ENCODE assay signal across 8 mouse cellular contexts in the genomic region with DNA sequence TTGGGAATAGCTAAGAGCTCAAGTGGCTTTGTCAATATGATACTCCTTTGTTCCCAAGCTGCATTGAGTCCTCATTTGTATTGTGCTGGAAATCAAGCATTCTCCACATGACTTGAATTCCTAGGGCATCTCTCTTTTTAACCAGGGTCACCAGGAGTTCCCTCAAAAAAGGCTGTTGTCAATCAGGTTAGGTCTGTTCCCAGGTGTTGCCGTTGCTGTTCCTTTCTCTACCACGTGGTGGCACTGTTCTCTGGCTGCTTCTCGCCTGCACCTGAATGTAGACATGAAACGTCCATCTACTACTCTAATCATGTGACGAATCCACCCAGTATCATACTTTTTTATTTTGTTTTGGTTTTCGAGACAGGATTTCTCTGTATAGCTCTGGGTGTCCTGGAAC.
DNase-seq lines count a peak whose midpoint lies in the region; ATAC-seq and TF ChIP-seq lines count a peak whose summit lies in the region.

No protein-coding gene starts in this region.

- peak; percentile 99 for TF ChIP-seq CTCF in E14TG2a.4 (conservative IDR thresholded peaks at IDR 0.05; ENCODE audit: low read length)
- peak; percentile 84 for TF ChIP-seq CTCF in lung, embryonic 14.5 days (IDR thresholded peaks at IDR 0.05; ENCODE audit: low read depth)

- no peak overlapping the region for H3K4me2 ChIP-seq in heart, embryonic 12.5 days
- no peak overlapping the region for H3K4me2 ChIP-seq in lung, embryonic 14.5 days

- H3K4me3 ChIP-seq in E14TG2a.4 (replicated peaks; ENCODE audit: low read length) = no peak overlapping the region
- H3K4me3 ChIP-seq in heart, embryonic 12.5 days = no peak overlapping the region
- no peak overlapping the region for H3K4me3 ChIP-seq in lung, embryonic 14.5 days (ENCODE audit: low read depth, low read length)

- peak; percentile 45; the same call in 1 of the 2 replicates for ATAC-seq in heart, embryonic 12.5 days (ENCODE audit: insufficient number of reproducible peaks, low FRiP score)
- peak; percentile 17; the same call in 1 of the 2 replicates for ATAC-seq in lung, embryonic 14.5 days (ENCODE audit: insufficient read depth)

- no peaks in the 10 kb centered on the region for H3K36me3 ChIP-seq in E14TG2a.4 (ENCODE audit: insufficient read depth, low read length)
- no peaks in the 10 kb centered on the region for H3K36me3 ChIP-seq in heart, embryonic 12.5 days
- H3K36me3 ChIP-seq in lung, embryonic 14.5 days (ENCODE audit: insufficient read depth) = no peaks in the 10 kb centered on the region

- no peak overlapping the region for H3K9ac ChIP-seq in heart, embryonic 12.5 days
- no peak overlapping the region for H3K9ac ChIP-seq in lung, embryonic 14.5 days

- H3K4me1 ChIP-seq in E14TG2a.4 (replicated peaks; ENCODE audit: low read depth, low read length) = no peaks in the 10 kb centered on the region
- H3K4me1 ChIP-seq in heart, embryonic 12.5 days (replicated peaks) = no peaks in the 10 kb centered on the region
- no peaks in the 10 kb centered on the region for H3K4me1 ChIP-seq in lung, embryonic 14.5 days (ENCODE audit: insufficient read depth)

- WGBS in heart, embryonic 12.5 days = 19% methylated on average over 6 of the region's 6 CpGs
- WGBS in lung, embryonic 14.5 days = 28% methylated on average over 6 of the region's 6 CpGs

- H3K9me3 ChIP-seq in E14TG2a.4 (ENCODE audit: low read length) = no peaks in the 10 kb centered on the region
- no peaks in the 10 kb centered on the region for H3K9me3 ChIP-seq in heart, embryonic 12.5 days (replicated peaks)
- H3K9me3 ChIP-seq in lung, embryonic 14.5 days (ENCODE audit: low read depth, low read length) = no peaks in the 10 kb centered on the region

- DNase-seq in adrenal gland, adult 2 months = peak; percentile 54
- DNase-seq in embryo, embryonic 11 days = peak; percentile 53
- DNase-seq in kidney, postnatal 36 days = peak; percentile 59 to 88
- DNase-seq in lung, embryonic 14.5 days = peak; percentile 61
- DNase-seq in right cerebral cortex, postnatal 14 days = peak; percentile 40
- peak; percentile 32 to 63 for DNase-seq in urinary bladder, postnatal 4 days (ENCODE audit: low spot score in 2 of 2)

- H3K27me3 ChIP-seq in E14TG2a.4 (ENCODE audit: insufficient read depth, low read length) = no peaks in the 10 kb centered on the region; the same call in 1 of the 2 replicates
- no peaks in the 10 kb centered on the region for H3K27me3 ChIP-seq in heart, embryonic 12.5 days (replicated peaks)
- H3K27me3 ChIP-seq in lung, embryonic 14.5 days (ENCODE audit: insufficient read depth, low read length) = no peaks in the 10 kb centered on the region

- H3K27ac ChIP-seq in heart, embryonic 12.5 days (ENCODE audit: poor library complexity, severe bottlenecking) = no peak overlapping the region
- no peak overlapping the region for H3K27ac ChIP-seq in lung, embryonic 14.5 days (ENCODE audit: low read depth)
